Mouse (Mus musculus) spleen, adult 2 months (tissue): ENCODE measurements around the gene Lsm14a. TPM values are rescaled to one million over a fixed set of nuclear protein-coding genes. Genes with fewer than 3 reads are reported as not detected.

Experiments used
- DNase-seq, 2 experiments: peaks; one replicate each; pipeline versions ENCODE4 v3.0.0 to v3.0.0-alpha.2; 2012 to 2021; ENCODE audit warnings: low spot score in 2 of 2, low read depth in 1 of 2
- H3K27ac ChIP-seq: fragments of 200-500 bp; 2 replicates; pipeline ENCODE4 v1.5.1; 2012; ENCODE audit warnings: low read length, inconsistent platforms; ENCODE audit not compliant: insufficient read depth
- H3K27me3 ChIP-seq: fragments of 200-500 bp; 2 replicates; pipeline ENCODE4 v1.6.1; 2012; ENCODE audit warnings: mild to moderate bottlenecking, moderate library complexity, low read length, inconsistent platforms; ENCODE audit not compliant: control insufficient read depth, insufficient read depth
- H3K36me3 ChIP-seq: fragments of 200-500 bp; 2 replicates; pipeline ENCODE4 v1.6.1; 2012; ENCODE audit warnings: mild to moderate bottlenecking, low read length, inconsistent platforms; ENCODE audit not compliant: control insufficient read depth, insufficient read depth
- H3K4me1 ChIP-seq: fragments of 200-500 bp; 2 replicates; pipeline ENCODE4 v1.6.1; 2011; ENCODE audit warnings: inconsistent platforms; ENCODE audit not compliant: control insufficient read depth, insufficient read depth, insufficient read length
- H3K4me3 ChIP-seq: fragments of 200-500 bp; 2 replicates; pipeline ENCODE4 v1.5.1; 2011; ENCODE audit warnings: mild to moderate bottlenecking, inconsistent platforms; ENCODE audit not compliant: insufficient read depth, insufficient read length; ENCODE audit errors: extremely low read depth
- CTCF ChIP-seq: fragments of 200-500 bp; IDR thresholded peaks from 2 replicates; pipeline ENCODE4 v1.5.1; 2011; ENCODE audit warnings: mild to moderate bottlenecking, inconsistent platforms; ENCODE audit not compliant: insufficient read depth, insufficient read length, insufficient replicate concordance; ENCODE audit errors: extremely low read depth
- POLR2A ChIP-seq: fragments of 200-500 bp; IDR thresholded peaks from 2 replicates; pipeline ENCODE4 v1.6.1; 2011; ENCODE audit warnings: low read depth, low read length, inconsistent platforms
- WGBS: fragments of 180-500 bp; shearing (Covaris S2); methylation state at CpG from one replicate; pipeline ENCODE4 v1.1.7; 2018; 5-methylcytosine and 5-hydroxymethylcytosine counted together
- polyA plus RNA-seq: library from polyadenylated mRNA; depleted of rRNA; stranded (reverse); fragments of >200 nt; gene quantifications from 2 replicates; pipeline ENCODE4 v1.2.3, GENCODE M21; 2012

Gene Lsm14a
- polyA plus RNA-seq, 1 experiment: 37.1 TPM

DNA sequence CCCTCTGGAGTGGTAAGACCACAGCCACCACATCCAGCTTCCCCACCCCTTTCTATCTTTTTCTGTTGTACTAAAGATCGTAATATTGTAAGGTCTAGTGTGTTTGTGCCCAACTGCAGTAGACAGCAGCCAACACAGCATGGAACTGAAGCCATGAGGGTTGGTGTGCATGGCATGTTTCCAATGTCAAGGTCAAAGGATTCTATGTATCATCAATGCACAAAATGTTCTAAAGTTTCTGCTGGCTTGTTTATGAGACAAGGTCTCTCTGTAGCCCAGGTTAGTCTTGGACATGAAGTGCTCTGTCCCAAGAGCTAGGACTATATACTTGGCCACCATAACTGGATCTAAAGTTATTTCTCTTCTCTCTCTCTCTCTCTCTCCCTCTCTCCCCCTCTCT lies 68.3 kb downstream of the Lsm14a start:
- no peak for TF ChIP-seq POLR2A
- no peak for TF ChIP-seq CTCF
- Histone ChIP-seq H3K27ac (no peak overlapping the region), H3K36me3 (no peaks in the 10 kb centered on the region), H3K4me3 (no peak overlapping the region), H3K4me1 (no peaks in the 10 kb centered on the region), H3K27me3 (no peaks in the 10 kb centered on the region)
- no peak for DNase-seq
- 88% methylated on average over 1 of the region's 1 CpGs for WGBS

DNA sequence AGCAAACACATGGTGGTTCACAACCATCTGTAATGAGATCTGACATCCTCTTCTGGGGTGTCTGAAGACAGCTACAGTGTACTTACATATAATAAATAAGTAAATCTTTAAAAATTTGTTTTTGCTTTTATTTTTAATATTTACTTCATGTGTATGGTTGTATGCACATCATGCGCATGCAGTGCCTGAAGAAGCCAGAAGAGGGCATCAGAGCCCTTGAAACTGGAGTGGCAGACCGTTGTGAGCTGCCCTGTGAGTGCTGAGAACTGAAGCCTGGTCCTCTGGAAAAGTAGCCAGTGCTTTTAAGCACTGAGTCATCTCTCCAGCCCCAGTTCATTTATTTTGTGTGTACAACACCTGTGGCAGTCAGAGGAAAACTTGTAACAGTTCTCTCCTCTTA lies 69.1 kb downstream of the Lsm14a start:
- Histone ChIP-seq H3K27me3 (no peaks in the 10 kb centered on the region), H3K4me3 (no peak overlapping the region), H3K36me3 (no peaks in the 10 kb centered on the region), H3K4me1 (no peaks in the 10 kb centered on the region), H3K27ac (no peak overlapping the region)
- WGBS: 96% methylated on average over 2 of the region's 2 CpGs
- TF ChIP-seq POLR2A (no peak), CTCF (no peak)
- no peak for DNase-seq

DNA sequence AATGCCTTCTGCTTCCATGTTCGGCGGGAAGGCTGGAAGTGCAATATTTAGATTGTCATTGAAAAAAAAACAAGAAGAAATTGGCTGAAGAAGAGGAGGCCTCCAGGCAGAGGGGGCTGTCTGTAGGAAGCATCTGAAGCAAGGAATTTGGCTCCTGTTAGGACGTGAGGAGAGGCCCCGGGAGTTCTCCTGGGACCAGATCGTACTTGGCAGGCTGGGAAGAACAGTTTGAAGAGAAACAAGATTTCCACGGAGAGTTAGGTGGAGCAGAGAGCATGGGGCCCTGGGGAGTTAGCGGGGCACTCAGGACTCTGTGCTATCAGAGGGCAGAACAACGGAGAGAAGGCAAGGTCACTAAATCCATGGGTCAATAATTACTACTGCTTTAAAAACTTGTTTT lies 69.8 kb downstream of the Lsm14a start:
- H3K4me3 ChIP-seq: no peak overlapping the region
- no peaks in the 10 kb centered on the region for H3K4me1 ChIP-seq
- H3K27ac ChIP-seq: no peak overlapping the region; the same call in 1 of the 2 replicates
- H3K27me3 ChIP-seq: no peaks in the 10 kb centered on the region
- WGBS: 89% methylated on average over 8 of the region's 8 CpGs
- TF ChIP-seq CTCF (no peak), POLR2A (no peak)
- no peaks in the 10 kb centered on the region for H3K36me3 ChIP-seq
- DNase-seq: no peak

DNA sequence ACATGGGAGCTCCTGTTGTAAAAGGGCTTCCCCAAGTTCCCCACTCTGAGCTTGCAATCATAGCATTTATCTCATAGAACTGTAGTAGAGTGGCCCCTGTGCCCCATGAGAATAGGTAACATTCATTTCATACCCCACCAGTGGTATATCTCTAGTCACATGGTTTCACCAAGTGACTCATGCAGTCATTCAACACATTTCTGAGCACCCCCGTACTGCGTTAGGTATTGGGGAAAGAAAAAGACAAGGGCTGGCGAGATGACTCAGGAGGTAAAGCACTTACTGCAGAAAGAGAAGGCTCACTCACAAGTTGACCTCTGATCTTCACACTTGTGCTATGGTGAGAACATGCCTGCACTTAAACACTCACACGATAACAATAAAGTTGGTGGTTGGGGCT lies 71.2 kb downstream of the Lsm14a start:
- no peaks in the 10 kb centered on the region for H3K36me3 ChIP-seq
- no peaks in the 10 kb centered on the region for H3K4me1 ChIP-seq
- no peak for DNase-seq
- WGBS: 84% methylated on average over 4 of the region's 4 CpGs
- no peak overlapping the region for H3K4me3 ChIP-seq
- TF ChIP-seq POLR2A: no peak
- no peak for TF ChIP-seq CTCF
- no peaks in the 10 kb centered on the region for H3K27me3 ChIP-seq
- no peak overlapping the region for H3K27ac ChIP-seq

- Histone ChIP-seq H3K4me3 (no peak overlapping the region), H3K4me1 (no peaks in the 10 kb centered on the region), H3K36me3 (no peaks in the 10 kb centered on the region), H3K27me3 (no peaks in the 10 kb centered on the region), H3K27ac (no peak overlapping the region)
- 92% methylated on average over 5 of the region's 5 CpGs for WGBS
- TF ChIP-seq POLR2A (no peak), CTCF (no peak)
- DNase-seq: no peak
Observed at GRCm38 (mm10) chr7:34321119-34321518, 72.0 kb downstream of the Lsm14a start.

GRCm38 (mm10) chr7:34319957-34320356 lies 73.2 kb downstream of the Lsm14a start:
- TF ChIP-seq CTCF (no peak), POLR2A (no peak)
- no peak for DNase-seq
- no peaks in the 10 kb centered on the region for H3K27me3 ChIP-seq
- no peaks in the 10 kb centered on the region for H3K4me1 ChIP-seq
- H3K27ac ChIP-seq: no peak overlapping the region; the same call in 1 of the 2 replicates
- no peaks in the 10 kb centered on the region for H3K36me3 ChIP-seq
- no peak overlapping the region for H3K4me3 ChIP-seq
- 69% methylated on average over 3 of the region's 3 CpGs for WGBS

DNA sequence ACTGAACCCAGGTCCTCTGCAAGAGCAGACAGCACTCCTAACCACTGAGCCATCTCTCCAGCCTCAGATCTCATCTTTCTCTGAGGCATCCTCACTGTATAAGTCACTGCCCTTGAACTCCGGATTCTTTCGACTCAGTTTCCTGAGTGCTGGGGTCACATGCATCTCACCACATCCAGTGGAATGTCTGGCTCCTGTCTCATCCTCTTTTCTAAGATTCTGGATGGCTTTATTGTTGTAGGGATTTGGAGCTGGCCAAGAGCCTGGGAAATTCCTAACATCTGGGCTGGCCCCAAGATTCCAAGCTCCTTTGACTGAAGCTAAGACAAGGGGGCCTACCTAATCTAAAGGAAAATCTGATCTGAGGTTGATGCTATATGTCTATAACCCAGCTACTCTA lies 74.0 kb downstream of the Lsm14a start:
- Histone ChIP-seq H3K27me3 (no peaks in the 10 kb centered on the region), H3K36me3 (no peaks in the 10 kb centered on the region), H3K4me3 (no peak overlapping the region), H3K4me1 (no peaks in the 10 kb centered on the region), H3K27ac (no peak overlapping the region)
- DNase-seq: no peak
- WGBS: 85% methylated on average over 2 of the region's 2 CpGs
- TF ChIP-seq POLR2A (no peak), CTCF (no peak)
